Mouse (Mus musculus): ENCODE results near the gene Grin2a. TPM values are rescaled to one million over a fixed set of nuclear protein-coding genes. Genes with fewer than 3 reads are reported as not detected.

The Grin2a gene
- polyA plus RNA-seq, 1 experiment = 4.2 TPM

DNA sequence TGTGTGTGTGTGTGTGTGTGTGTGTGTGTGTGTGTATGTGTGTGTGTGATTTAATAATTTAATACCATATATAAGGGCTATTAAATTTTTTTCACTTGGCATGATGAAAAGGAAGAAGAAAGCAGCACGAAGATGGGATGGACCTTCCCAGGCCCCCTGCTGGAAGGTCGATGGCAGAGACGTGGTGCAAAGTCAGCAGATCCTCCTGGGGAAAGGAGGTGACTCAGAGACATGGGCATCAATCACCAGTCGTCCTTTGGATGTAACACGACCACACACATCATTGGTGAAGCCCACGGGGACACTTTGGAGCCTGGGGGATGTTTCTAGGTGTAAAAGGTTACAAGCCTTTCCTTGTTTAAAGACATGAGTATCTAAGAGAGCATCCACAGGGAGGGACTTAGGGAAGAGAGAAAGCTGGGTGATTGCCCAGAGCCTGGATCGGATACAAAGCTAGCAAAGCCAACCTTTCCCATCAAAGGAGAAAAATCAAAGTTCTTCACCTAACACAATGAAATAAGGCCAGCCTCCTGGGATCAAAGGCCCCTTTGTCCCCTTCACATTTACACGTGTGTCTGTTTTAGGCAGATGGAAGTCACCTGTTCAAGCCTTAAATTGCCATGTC, 53.9 kb downstream of the Grin2a start:
- Histone ChIP-seq H3K27ac (ENCODE audit: insufficient read depth, low read depth, low read length) (no peak overlapping the region), H3K4me3 (ENCODE audit: low read depth, low read length) (no peak overlapping the region), H3K4me1 (ENCODE audit: control insufficient read depth, insufficient read depth, insufficient read length, low read length) (no peaks in the 10 kb centered on the region), H3K36me3 (ENCODE audit: control insufficient read depth, insufficient read depth, low read length) (no peaks in the 10 kb centered on the region), H3K27me3 (ENCODE audit: control insufficient read depth, insufficient read depth, low read length) (no peaks in the 10 kb centered on the region)
- no peak for TF ChIP-seq POLR2A (IDR thresholded peaks at IDR 0.05; ENCODE audit: low read depth, low read length)
- no peak for TF ChIP-seq CTCF (IDR thresholded peaks at IDR 0.05; ENCODE audit: extremely low read depth, insufficient read length, insufficient replicate concordance, low read depth, low read length)
- 36% methylated on average over 8 of the region's 8 CpGs for WGBS

DNA sequence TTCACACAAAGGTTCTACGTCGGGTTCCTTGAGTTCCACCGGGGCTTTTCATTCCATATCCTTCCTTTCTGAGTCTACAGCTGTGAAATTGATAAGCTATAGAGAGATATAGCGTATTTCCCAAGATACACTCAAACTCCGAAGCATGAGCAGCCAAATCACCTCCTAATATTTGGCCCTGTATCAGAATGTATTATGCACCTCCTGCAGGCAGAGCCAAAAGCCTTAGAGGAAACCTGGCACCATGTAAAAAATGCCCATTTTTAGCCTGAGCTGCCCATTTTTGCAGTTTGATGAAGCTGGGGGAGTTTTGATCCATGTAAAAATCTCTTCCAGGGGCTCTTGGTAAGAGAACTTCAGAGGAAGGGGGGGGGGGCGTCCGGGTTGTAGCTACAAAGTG, 54.6 kb downstream of the Grin2a start:
- Histone ChIP-seq H3K4me1 (ENCODE audit: control insufficient read depth, insufficient read depth, insufficient read length, low read length) (no peaks in the 10 kb centered on the region), H3K27me3 (ENCODE audit: control insufficient read depth, insufficient read depth, low read length) (no peaks in the 10 kb centered on the region), H3K27ac (ENCODE audit: insufficient read depth, low read depth, low read length) (no peak overlapping the region), H3K36me3 (ENCODE audit: control insufficient read depth, insufficient read depth, low read length) (no peaks in the 10 kb centered on the region), H3K4me3 (ENCODE audit: low read depth, low read length) (no peak overlapping the region)
- WGBS = 82% methylated on average over 7 of the region's 7 CpGs
- no peak for TF ChIP-seq POLR2A (IDR thresholded peaks at IDR 0.05; ENCODE audit: low read depth, low read length)
- TF ChIP-seq CTCF (IDR thresholded peaks at IDR 0.05; ENCODE audit: extremely low read depth, insufficient read length, insufficient replicate concordance, low read depth, low read length) = no peak

DNA sequence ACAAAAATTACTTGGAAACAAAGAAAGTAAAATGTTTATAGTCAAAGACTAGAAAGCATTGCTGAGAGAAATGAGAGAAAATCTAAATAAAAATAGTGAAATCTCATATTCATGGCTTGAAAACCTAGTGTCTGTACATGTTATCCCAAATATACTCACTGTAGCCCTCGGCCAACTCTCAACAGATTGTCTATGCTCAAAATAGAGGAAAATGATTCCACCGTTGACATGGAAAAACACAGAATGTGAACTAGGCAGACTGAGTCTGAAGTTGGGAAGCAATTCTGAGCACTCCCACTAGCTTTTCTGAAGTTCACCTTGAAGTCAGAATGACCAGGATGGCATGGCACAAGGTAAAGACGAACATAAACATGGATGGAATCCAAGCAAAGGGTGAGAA, 84.7 kb downstream of the Grin2a start:
- no peak overlapping the region for H3K27ac ChIP-seq (ENCODE audit: insufficient read depth, low read depth, low read length)
- H3K27me3 ChIP-seq (ENCODE audit: control insufficient read depth, insufficient read depth, low read length) = no peaks in the 10 kb centered on the region
- no peak overlapping the region for H3K4me3 ChIP-seq (ENCODE audit: low read depth, low read length)
- TF ChIP-seq POLR2A (IDR thresholded peaks at IDR 0.05; ENCODE audit: low read depth, low read length) (no peak), CTCF (IDR thresholded peaks at IDR 0.05; ENCODE audit: extremely low read depth, insufficient read length, insufficient replicate concordance, low read depth, low read length) (no peak)
- 80% methylated on average over 3 of the region's 3 CpGs for WGBS
- H3K36me3 ChIP-seq (ENCODE audit: control insufficient read depth, insufficient read depth, low read length) = no peaks in the 10 kb centered on the region
- no peaks in the 10 kb centered on the region for H3K4me1 ChIP-seq (ENCODE audit: control insufficient read depth, insufficient read depth, insufficient read length, low read length)

DNA sequence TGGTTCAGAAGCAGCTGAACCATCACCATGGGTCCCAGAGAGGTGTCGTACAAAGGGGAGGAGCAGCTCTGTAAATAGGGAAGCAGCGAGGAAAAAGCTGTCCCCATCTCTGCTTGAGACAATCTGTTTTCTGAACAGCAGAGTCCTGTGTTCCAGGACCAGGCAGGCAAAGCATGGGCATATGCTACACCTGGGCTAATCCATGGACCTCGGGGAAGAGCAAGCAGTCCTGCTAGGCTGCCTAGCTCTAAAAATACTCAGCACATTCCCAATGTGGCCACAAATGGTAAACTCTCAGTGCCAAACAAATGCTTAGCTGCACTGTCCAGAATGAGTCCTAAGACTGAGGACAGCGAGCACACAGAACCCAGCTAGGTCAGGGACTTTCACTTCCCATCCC, 86.1 kb downstream of the Grin2a start:
- no peak overlapping the region for H3K27ac ChIP-seq (ENCODE audit: insufficient read depth, low read depth, low read length)
- no peaks in the 10 kb centered on the region for H3K27me3 ChIP-seq (ENCODE audit: control insufficient read depth, insufficient read depth, low read length)
- no peaks in the 10 kb centered on the region for H3K4me1 ChIP-seq (ENCODE audit: control insufficient read depth, insufficient read depth, insufficient read length, low read length)
- WGBS = 71% methylated on average over 4 of the region's 4 CpGs
- no peak for TF ChIP-seq CTCF (IDR thresholded peaks at IDR 0.05; ENCODE audit: extremely low read depth, insufficient read length, insufficient replicate concordance, low read depth, low read length)
- no peak for TF ChIP-seq POLR2A (IDR thresholded peaks at IDR 0.05; ENCODE audit: low read depth, low read length)
- no peak overlapping the region for H3K4me3 ChIP-seq (ENCODE audit: low read depth, low read length)
- H3K36me3 ChIP-seq (ENCODE audit: control insufficient read depth, insufficient read depth, low read length) = no peaks in the 10 kb centered on the region

DNA sequence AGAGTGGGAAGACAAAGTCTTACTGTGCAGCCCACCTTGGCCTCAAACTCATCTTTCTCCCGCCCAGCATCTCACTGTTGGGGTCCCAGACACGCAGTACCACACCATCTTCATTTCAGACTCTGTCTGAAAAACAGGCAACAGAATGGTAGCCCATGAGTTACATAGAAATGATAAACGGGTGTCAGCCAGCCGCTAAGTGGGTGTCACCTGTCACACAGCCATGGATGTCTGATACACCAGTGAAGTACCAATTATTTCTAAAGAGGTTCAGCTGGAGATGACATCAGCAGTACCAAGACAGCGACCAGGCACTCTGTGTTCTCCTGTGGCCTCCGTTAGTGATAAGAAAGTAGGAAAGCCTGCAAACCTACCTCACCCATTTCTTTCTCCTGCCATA, 90.9 kb downstream of the Grin2a start:
- TF ChIP-seq POLR2A (IDR thresholded peaks at IDR 0.05; ENCODE audit: low read depth, low read length) (no peak), CTCF (IDR thresholded peaks at IDR 0.05; ENCODE audit: extremely low read depth, insufficient read length, insufficient replicate concordance, low read depth, low read length) (no peak)
- H3K36me3 ChIP-seq (ENCODE audit: control insufficient read depth, insufficient read depth, low read length) = no peaks in the 10 kb centered on the region
- 76% methylated on average over 6 of the region's 6 CpGs for WGBS

DNA sequence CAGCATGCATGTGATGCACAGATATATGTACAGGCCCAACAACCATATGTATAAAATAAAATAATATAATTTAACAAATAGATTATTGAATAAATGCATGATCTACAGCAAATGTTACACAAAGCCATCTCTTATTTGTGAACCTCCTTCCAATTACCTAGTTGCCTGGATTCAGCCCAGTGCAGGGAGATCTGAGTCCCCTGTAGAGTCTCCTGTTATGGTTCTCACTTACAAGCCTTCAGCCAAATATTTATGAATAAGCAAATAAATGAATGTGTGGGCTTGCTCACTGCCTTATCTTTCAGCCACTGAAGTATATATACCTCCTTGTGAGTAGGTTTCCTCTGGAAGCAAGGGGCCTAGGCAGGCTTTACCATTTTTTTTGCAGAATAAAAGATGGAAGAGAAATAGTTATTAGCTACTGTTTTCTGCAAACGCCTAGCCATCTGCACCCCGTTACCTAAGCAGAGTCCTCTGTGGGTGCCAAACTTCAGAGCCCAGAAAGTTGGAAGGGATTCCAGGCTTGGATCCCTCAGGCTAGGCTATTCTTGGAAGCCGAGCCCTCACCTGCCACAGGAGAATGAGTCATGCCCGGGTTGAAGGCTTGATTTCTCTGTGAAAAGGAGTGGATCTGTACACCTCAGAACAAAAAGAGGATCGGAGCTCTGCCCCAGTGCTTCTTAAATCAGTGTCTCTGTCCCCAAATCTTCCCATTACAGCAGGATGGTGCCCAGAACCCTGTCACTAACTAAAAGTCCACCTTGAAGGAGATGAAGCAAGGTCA, 92.5 kb downstream of the Grin2a start:
- no peak overlapping the region for H3K4me3 ChIP-seq (ENCODE audit: low read depth, low read length)
- no peaks in the 10 kb centered on the region for H3K36me3 ChIP-seq (ENCODE audit: control insufficient read depth, insufficient read depth, low read length)
- H3K27ac ChIP-seq (ENCODE audit: insufficient read depth, low read depth, low read length) = no peak overlapping the region
- 80% methylated on average over 5 of the region's 5 CpGs for WGBS
- H3K4me1 ChIP-seq (ENCODE audit: control insufficient read depth, insufficient read depth, insufficient read length, low read length) = no peaks in the 10 kb centered on the region
- TF ChIP-seq CTCF (IDR thresholded peaks at IDR 0.05; ENCODE audit: extremely low read depth, insufficient read length, insufficient replicate concordance, low read depth, low read length) = no peak
- no peak for TF ChIP-seq POLR2A (IDR thresholded peaks at IDR 0.05; ENCODE audit: low read depth, low read length)
- no peaks in the 10 kb centered on the region for H3K27me3 ChIP-seq (ENCODE audit: control insufficient read depth, insufficient read depth, low read length)

More for the DNA sequence above, 90.9 kb downstream of the Grin2a start:
- Histone ChIP-seq H3K4me3 (ENCODE audit: low read depth, low read length) (no peak overlapping the region), H3K27ac (ENCODE audit: insufficient read depth, low read depth, low read length) (no peak overlapping the region), H3K27me3 (ENCODE audit: control insufficient read depth, insufficient read depth, low read length) (no peaks in the 10 kb centered on the region), H3K4me1 (ENCODE audit: control insufficient read depth, insufficient read depth, insufficient read length, low read length) (no peaks in the 10 kb centered on the region)

DNA sequence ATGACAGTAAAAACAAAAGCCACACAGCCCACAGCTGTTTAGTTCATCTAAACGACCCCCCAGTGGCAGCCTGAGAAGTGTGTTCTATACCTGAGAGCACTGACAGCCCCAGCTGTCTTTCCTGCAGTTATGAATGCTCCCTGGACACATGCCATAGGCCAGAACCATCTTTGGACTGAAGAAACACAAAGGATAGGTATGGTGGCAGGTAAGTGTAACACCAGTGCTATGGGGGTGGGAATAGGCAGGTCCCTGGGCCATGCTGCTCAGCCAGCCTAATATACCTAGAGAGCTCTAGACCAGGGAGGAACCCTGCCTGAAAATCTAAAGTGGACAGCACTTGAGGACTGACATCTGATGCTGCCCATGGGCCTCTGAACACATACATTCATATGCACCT, 93.9 kb downstream of the Grin2a start:
- no peak overlapping the region for H3K4me3 ChIP-seq (ENCODE audit: low read depth, low read length)
- H3K27me3 ChIP-seq (ENCODE audit: control insufficient read depth, insufficient read depth, low read length) = no peaks in the 10 kb centered on the region
- H3K4me1 ChIP-seq (ENCODE audit: control insufficient read depth, insufficient read depth, insufficient read length, low read length) = no peaks in the 10 kb centered on the region
- no peak overlapping the region for H3K27ac ChIP-seq (ENCODE audit: insufficient read depth, low read depth, low read length)
- 22% methylated on average over 1 of the region's 1 CpGs for WGBS
- no peaks in the 10 kb centered on the region for H3K36me3 ChIP-seq (ENCODE audit: control insufficient read depth, insufficient read depth, low read length)
- TF ChIP-seq POLR2A (IDR thresholded peaks at IDR 0.05; ENCODE audit: low read depth, low read length) (no peak), CTCF (IDR thresholded peaks at IDR 0.05; ENCODE audit: extremely low read depth, insufficient read length, insufficient replicate concordance, low read depth, low read length) (no peak)

All from small intestine, adult 2 months (tissue).